Mouse (Mus musculus) megakaryocyte, embryonic 14.5 days (primary cell): ENCODE results near the gene Snapc2.

ENCODE experiments used
- FLI1 ChIP-seq: IDR thresholded peaks from 2 replicates; pipeline ENCODE4 v1.6.1; 2012; ENCODE audit warnings: low read length, inconsistent platforms, mixed read lengths
- GATA1 ChIP-seq: IDR thresholded peaks from 3 replicates; pipeline ENCODE4 v1.6.1; 2012; ENCODE audit warnings: mixed read lengths, low read length, inconsistent platforms, borderline replicate concordance

GRCm38 (mm10) chr8:4259805-4260170, 6.9 kb downstream of the Snapc2 start:
- TF ChIP-seq FLI1: no peak
- TF ChIP-seq GATA1: no peak
